Mouse (Mus musculus) embryonic facial prominence, embryonic 13.5 days (tissue): Measurements from ENCODE around the gene Mfsd6l. TPM values are rescaled to one million over a fixed set of nuclear protein-coding genes. Genes with fewer than 3 reads are reported as not detected.

ENCODE experiments used
- polyA plus RNA-seq: library from polyadenylated mRNA; unstranded; fragments of >200 nt; fragmentation: Nextera tagmentation; extraction: Ambion mirVana; gene quantifications from 2 replicates; pipeline ENCODE4 v1.2.1, GENCODE M21; 2015

The Mfsd6l gene
- polyA plus RNA-seq, 1 experiment from 2014 or later, result 0.48 TPM

Other genes starting within 250 kb of the Mfsd6l start
- 7.1 and 9.4 TPM in 2 replicates for gene Ntn1, start 155.4 kb upstream of the Mfsd6l start, polyA plus RNA-seq
- 0.67 and 0.79 TPM in 2 replicates for gene Pik3r5, start 124.1 kb upstream of the Mfsd6l start, polyA plus RNA-seq
- 1.6 and 2.2 TPM in 2 replicates for gene Pik3r6, start 53.2 kb upstream of the Mfsd6l start, polyA plus RNA-seq
- 0.26 TPM in 1 of 2 replicates, not detected in the other for gene Ccdc42, start 30.8 kb downstream of the Mfsd6l start, polyA plus RNA-seq
- 126 and 140 TPM in 2 replicates for gene Myh10, start 135.4 kb downstream of the Mfsd6l start, polyA plus RNA-seq